Mouse (Mus musculus): Measurements from ENCODE around the gene Enc1.

Enc1 gene

GRCm38 (mm10) chr13:97227795-97228194, 13.1 kb upstream of the Enc1 start:
- DNase-seq (ENCODE audit: low spot score), result no peak

DNA sequence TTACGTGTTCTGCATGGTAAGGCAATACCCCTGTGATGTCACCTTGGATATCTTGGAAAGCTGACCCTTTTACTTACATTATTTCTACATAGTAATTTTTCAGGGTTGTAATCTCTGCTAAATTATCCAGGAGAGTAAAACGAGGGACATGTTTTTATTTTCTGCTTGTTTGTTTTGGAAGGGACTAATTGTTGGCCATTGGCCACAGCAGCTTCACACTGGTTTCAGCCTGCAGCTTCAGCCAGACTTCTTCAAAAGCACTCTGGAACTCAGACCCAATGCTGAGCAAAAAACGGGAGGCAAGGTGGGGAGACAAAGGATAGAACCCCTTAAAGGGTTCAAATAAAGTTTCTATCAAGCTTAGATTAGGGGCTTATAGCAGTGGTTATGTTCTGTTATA, 10.8 kb upstream of the Enc1 start:
- no peak for DNase-seq (ENCODE audit: low spot score)

DNA sequence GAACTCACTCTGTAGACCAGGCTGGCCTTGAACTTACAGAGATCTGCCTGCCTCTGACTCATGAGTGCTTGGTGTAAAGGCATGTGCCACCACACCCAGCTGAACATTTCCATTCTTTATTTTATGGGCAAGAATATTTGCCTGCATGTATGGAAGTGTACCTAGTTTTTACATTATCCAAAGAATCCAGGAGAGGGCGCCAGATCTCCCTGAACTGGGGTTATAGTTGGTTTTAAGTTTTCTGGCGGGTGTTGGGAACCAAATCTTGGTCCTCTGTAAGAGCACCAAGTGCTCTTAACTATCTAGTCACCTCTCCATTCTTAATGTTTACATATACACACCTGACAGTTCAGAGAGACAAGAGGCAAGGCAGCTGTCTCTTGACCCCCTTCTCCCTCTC, 7.8 kb upstream of the Enc1 start:
- no peak for DNase-seq (ENCODE audit: low spot score)

DNA sequence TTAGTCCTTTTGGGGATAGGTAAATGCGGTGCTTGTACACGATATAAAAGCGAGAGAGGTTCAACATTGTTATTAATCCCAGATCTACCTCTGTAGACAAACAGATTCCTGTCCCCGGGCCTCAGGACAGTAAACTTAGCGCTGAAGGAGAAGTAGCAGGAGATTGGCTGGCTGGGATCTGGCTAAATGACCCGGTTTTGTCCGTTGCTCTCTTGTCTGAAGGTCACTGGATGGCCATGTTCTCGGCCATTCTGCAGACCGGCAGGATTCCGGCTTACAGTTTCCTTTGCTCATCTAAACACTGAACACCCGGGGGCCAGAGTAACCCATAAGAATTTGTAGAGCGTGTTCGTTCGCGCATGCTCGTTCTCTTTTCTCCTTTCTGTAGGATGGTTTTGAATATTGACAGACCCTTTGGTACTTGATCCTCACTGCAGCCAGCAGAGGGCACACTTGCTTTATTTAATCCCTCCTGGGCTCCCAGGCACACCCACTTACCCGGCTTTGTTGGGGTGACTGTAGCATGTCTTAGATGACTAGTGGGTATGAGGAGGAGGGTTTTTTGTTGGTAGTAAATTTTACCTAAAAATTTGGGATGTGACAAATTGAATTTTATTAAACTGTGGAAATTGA, 6.0 kb upstream of the Enc1 start:
- peak; percentile 45 for DNase-seq (ENCODE audit: low spot score)

GRCm38 (mm10) chr13:97235911-97236310, 5.0 kb upstream of the Enc1 start:
- no peak for DNase-seq (ENCODE audit: low spot score)

- DNase-seq (ENCODE audit: low spot score), result no peak
Measured at GRCm38 (mm10) chr13:97237700-97238099, 3.2 kb upstream of the Enc1 start.

- DNase-seq (ENCODE audit: low spot score), result no peak
Measured at GRCm38 (mm10) chr13:97238181-97238981, 2.5 kb upstream of the Enc1 start.

DNA sequence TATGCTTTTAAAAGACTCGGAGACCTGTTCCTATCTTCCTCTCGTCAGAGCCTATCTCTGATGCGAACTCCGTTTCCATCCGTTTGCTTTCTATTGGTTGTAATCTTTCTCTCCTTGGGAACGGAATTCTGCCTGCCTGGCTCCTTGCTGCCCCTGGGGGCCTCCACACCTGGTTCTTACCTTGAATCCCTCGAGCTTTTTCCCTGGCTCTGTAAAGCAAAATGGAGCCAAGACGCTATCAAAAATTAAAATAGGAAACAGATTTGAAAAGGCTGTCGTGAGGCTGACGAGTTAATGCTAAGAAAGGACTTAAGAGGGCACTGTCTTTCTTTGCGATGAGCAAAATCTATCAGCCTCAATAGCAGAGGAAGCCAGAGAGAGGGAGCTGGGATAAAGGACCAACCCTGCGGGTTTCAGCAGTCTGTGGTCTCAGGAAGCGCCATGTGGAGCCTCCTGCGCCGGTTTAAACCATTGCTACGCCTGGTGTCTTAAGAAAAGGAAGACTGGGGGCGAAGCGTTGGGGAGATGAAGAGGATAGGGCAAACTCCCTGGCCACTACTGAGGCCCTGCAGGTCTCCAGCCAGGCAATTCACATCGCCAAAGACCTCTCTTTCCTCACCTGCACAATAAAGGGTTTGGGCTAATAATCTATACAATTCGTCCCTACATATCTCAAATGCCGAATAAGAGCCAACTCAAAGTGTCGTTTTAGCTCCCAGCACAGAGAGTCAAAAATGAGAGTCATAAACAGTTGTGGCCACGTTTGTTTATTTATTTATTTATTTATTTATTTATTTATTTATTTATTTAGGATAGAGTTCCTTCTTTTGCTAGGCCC, 1.3 kb upstream of the Enc1 start:
- no peak for DNase-seq (ENCODE audit: low spot score)

GRCm38 (mm10) chr13:97240279-97240964, 483 bp upstream of the Enc1 start:
- DNase-seq (ENCODE audit: low spot score), result no peak

- no peak for DNase-seq (ENCODE audit: low spot score)
Measured at GRCm38 (mm10) chr13:97241787-97242280, 929 bp downstream of the Enc1 start.

DNA sequence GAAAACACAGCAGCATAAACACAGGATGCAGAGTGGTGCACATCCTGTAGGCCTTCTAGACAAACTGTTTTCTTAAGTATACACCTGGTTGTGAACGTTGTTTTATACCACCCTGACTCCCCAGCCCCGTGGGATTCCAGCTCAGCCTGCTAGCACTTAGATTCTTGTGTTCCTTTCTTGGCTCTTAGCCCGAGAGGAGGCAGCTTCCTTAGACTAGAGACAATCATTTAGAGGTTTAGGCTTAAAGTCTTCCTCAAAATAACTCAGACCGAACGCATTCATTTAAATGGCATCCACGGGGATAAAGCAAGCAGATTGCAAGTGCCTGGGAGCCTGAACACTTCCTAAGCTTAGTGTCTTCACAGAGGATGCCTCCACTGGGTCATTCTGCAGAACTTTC, 1.8 kb downstream of the Enc1 start:
- no peak for DNase-seq (ENCODE audit: low spot score)

- no peak for DNase-seq (ENCODE audit: low spot score)
Measured at GRCm38 (mm10) chr13:97243962-97244711, 3.2 kb downstream of the Enc1 start.

DNA sequence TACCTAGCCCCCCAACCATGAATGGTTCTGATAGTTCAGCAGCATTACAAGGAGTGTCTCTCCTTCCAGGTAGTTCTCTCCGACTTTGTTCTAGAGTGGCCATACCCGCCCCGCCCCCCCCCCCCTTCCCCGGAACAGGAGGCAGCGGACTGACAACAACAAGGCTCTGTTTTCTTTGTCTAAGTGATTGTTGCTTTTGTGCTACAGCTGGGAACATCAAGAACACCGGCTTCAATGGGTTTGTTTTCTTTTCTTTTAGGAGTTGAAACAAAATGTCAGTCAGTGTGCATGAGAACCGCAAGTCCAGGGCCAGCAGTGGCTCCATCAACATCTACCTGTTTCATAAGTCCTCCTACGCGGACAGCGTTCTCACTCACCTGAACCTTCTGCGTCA, 3.8 kb downstream of the Enc1 start:
- DNase-seq (ENCODE audit: low spot score), result no peak

DNA sequence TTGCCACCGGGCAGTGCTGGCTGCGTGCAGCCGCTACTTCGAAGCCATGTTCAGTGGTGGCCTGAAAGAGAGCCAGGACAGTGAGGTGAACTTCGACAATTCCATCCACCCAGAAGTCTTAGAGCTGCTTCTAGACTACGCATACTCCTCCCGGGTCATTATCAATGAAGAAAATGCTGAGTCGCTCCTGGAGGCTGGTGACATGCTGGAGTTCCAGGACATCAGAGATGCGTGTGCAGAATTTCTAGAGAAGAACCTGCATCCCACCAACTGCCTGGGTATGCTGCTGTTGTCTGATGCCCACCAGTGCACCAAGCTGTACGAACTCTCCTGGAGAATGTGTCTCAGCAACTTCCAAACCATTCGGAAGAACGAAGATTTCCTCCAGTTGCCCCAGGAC, 4.3 kb downstream of the Enc1 start:
- no peak for DNase-seq (ENCODE audit: low spot score)

DNA sequence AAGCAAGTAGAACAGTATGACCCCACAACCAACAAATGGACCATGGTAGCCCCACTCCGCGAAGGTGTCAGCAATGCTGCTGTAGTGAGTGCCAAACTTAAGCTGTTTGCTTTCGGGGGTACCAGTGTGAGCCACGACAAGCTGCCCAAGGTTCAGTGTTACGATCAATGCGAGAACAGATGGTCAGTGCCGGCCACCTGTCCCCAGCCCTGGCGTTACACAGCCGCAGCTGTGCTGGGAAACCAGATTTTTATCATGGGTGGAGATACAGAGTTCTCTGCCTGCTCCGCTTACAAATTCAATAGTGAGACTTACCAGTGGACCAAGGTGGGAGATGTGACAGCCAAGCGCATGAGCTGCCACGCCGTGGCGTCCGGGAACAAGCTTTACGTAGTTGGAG, 5.3 kb downstream of the Enc1 start:
- no peak for DNase-seq (ENCODE audit: low spot score)

- DNase-seq (ENCODE audit: low spot score), result no peak
Measured at GRCm38 (mm10) chr13:97247754-97248153, 6.8 kb downstream of the Enc1 start.

DNA sequence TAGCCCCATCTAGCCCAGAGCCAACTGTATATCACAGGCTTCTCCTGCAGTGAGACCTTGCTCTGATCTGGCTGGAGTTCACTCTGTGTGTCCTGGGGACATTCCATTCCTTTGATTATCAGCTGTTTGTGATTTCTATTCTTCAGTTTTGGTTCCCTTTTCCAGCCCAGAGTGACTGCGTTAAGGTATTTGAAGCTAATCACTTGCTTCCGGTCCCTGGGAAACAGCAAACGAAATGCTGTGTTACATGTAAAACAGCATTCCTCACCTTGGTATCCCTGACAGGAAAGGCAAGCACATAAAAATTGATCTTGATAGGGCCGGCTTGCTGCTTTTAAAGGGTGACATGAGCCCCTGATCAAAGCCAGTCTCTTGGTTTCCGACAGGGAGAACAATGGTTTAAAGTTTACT, 8.2 kb downstream of the Enc1 start:
- DNase-seq (ENCODE audit: low spot score), result no peak

DNA sequence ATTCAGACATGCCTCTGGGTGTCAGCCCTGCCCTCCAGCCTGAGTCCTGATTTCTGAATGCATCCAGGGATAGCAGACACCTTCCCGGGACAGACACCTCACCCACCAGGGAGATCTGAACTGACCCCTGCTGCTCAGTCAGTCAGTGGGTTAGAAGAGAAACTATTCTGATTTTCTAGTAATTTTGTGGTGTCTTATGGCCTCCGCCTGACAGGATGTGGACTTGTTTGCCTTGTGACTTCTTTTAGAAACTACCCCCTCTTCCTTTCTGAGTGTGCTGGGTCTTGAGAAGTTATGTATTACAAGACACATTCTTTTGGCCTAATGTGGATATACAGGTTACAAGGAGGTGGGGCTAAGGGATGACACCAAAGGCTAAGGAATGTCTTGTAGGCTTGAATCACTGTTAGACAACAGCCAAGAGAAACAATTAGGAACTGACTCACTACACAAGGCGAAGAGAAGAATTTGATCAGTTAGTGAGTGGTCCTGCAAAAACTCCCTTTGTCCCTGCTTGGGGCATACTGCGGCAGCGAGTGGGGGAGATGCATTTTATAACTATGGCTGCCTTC, 8.7 kb downstream of the Enc1 start:
- DNase-seq (ENCODE audit: low spot score), result no peak

DNA sequence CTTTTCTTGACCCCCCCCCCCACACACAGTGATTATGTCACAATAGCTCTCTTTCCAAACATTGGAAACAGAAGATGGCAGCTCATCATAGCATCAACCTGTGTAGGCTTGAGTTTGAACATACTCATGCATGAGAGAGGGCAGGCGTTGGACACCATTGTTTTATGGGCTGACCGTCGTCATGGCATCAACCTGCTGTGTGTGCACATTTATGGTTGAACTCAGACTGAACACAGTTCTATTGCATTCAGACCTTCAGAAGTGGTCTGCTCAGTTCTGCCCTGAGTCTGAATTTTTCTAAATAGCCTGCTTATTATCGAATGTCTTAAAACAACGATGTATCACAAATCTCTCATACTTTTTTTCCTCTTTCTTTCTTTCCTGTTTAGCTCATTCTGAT, 9.2 kb downstream of the Enc1 start:
- DNase-seq (ENCODE audit: low spot score), result no peak

- no peak for DNase-seq (ENCODE audit: low spot score)
Measured at GRCm38 (mm10) chr13:97250551-97251380, 9.9 kb downstream of the Enc1 start.

Data from spleen, adult 12 weeks (tissue).